Mouse (Mus musculus) heart, embryonic 10.5 days (tissue): Measurements from ENCODE around the gene Hes7. TPM values are rescaled to one million over a fixed set of nuclear protein-coding genes. Genes with fewer than 3 reads are reported as not detected.

Experiments used
- DNase-seq: peaks from one replicate; pipeline ENCODE4 v3.0.0-alpha.2; 2017; ENCODE audit warnings: low spot score
- H3K27ac ChIP-seq: fragments of 300-500 bp; sonication (generic); 2 replicates; pipeline ENCODE4 v1.5.1; 2016; ENCODE audit warnings: mild to moderate bottlenecking
- H3K27me3 ChIP-seq: fragments of 300-500 bp; sonication (generic); 2 replicates; pipeline ENCODE4 v1.6.1; 2016; ENCODE audit warnings: mild to moderate bottlenecking; ENCODE audit not compliant: poor library complexity, insufficient read depth, severe bottlenecking
- H3K36me3 ChIP-seq: fragments of 300-500 bp; sonication (generic); 2 replicates; pipeline ENCODE4 v1.6.1; 2016; ENCODE audit warnings: mild to moderate bottlenecking, moderate library complexity
- H3K4me1 ChIP-seq: fragments of 300-500 bp; sonication (generic); 2 replicates; pipeline ENCODE4 v1.6.1; 2016; ENCODE audit warnings: mild to moderate bottlenecking
- H3K4me3 ChIP-seq: fragments of 300-500 bp; sonication (generic); 2 replicates; pipeline ENCODE4 v1.5.1; 2016; ENCODE audit warnings: mild to moderate bottlenecking, moderate library complexity
- H3K9me3 ChIP-seq: fragments of 300-500 bp; sonication (generic); 2 replicates; pipeline ENCODE4 v1.6.1; 2016; ENCODE audit warnings: mild to moderate bottlenecking, moderate library complexity
- WGBS: fragments of 180-500 bp; shearing (Covaris S2); methylation state at CpG from one replicate; pipeline ENCODE4 v1.1.7; 2016; 5-methylcytosine and 5-hydroxymethylcytosine counted together
- polyA plus RNA-seq: library from polyadenylated mRNA; unstranded; fragments of >200 nt; fragmentation: Nextera tagmentation; extraction: Ambion mirVana; gene quantifications from 2 replicates; pipeline ENCODE4 v1.2.1, GENCODE M21; 2016

Gene Hes7
- polyA plus RNA-seq, 1 experiment from 2014 or later: 0.63 TPM

GRCm38 (mm10) chr11:69078805-69079438 lies 41.3 kb upstream of the Hes7 start:
- Histone ChIP-seq H3K36me3 (no peaks in the 10 kb centered on the region), H3K4me3 (no peak overlapping the region), H3K9me3 (no peaks in the 10 kb centered on the region), H3K27me3 (no peaks in the 10 kb centered on the region), H3K4me1 (peaks cover 11% of the 10 kb centered on the region), H3K27ac (no peak overlapping the region)
- 74% methylated on average over 5 of the region's 5 CpGs for WGBS
- DNase-seq: no peak

- H3K27me3 ChIP-seq: no peaks in the 10 kb centered on the region
- 79% methylated on average over 15 of the region's 15 CpGs for WGBS
- no peak overlapping the region for H3K4me3 ChIP-seq
- H3K4me1 ChIP-seq: 0 out of 2 replicates have a peak, but pooled peaks cover 4% of the 10 kb centered on the region
- no peak for DNase-seq
- no peaks in the 10 kb centered on the region for H3K9me3 ChIP-seq
- H3K36me3 ChIP-seq: no peaks in the 10 kb centered on the region
- no peak overlapping the region for H3K27ac ChIP-seq
These were observed 39.9 kb upstream of the Hes7 start for GRCm38 (mm10) chr11:69080102-69080854.

GRCm38 (mm10) chr11:69080855-69081222 lies 39.4 kb upstream of the Hes7 start:
- no peak overlapping the region for H3K4me3 ChIP-seq
- H3K27me3 ChIP-seq: no peaks in the 10 kb centered on the region
- no peaks in the 10 kb centered on the region for H3K9me3 ChIP-seq
- WGBS: 88% methylated on average over 8 of the region's 8 CpGs
- no peak overlapping the region for H3K27ac ChIP-seq
- H3K4me1 ChIP-seq: peaks cover 7% of the 10 kb centered on the region
- no peak for DNase-seq
- H3K36me3 ChIP-seq: no peaks in the 10 kb centered on the region

GRCm38 (mm10) chr11:69081613-69082012 lies 38.6 kb upstream of the Hes7 start:
- no peaks in the 10 kb centered on the region for H3K36me3 ChIP-seq
- H3K27me3 ChIP-seq: no peaks in the 10 kb centered on the region
- no peak for DNase-seq
- no peak overlapping the region for H3K27ac ChIP-seq
- H3K9me3 ChIP-seq: no peaks in the 10 kb centered on the region
- H3K4me1 ChIP-seq: peaks cover 15% of the 10 kb centered on the region
- 85% methylated on average over 7 of the region's 7 CpGs for WGBS
- H3K4me3 ChIP-seq: no peak overlapping the region

- H3K27ac ChIP-seq: peak overlapping the region; percentile 100; the same call in 1 of the 2 replicates
- DNase-seq: no peak
- peaks cover 15% of the 10 kb centered on the region for H3K36me3 ChIP-seq
- no peak overlapping the region for H3K4me3 ChIP-seq
- H3K4me1 ChIP-seq: peaks cover 49% of the 10 kb centered on the region
- H3K27me3 ChIP-seq: no peaks in the 10 kb centered on the region
- WGBS: 68% methylated on average over 6 of the region's 6 CpGs
- no peaks in the 10 kb centered on the region for H3K9me3 ChIP-seq
These were observed 34.6 kb upstream of the Hes7 start for GRCm38 (mm10) chr11:69085608-69086007.

GRCm38 (mm10) chr11:69086390-69086789 lies 33.8 kb upstream of the Hes7 start:
- Histone ChIP-seq H3K9me3 (no peaks in the 10 kb centered on the region), H3K27ac (peak overlapping the region; percentile 100), H3K4me1 (peaks cover 54% of the 10 kb centered on the region), H3K27me3 (no peaks in the 10 kb centered on the region), H3K36me3 (peaks cover 23% of the 10 kb centered on the region), H3K4me3 (peak overlapping the region; percentile 35; the same call in 1 of the 2 replicates)
- DNase-seq: no peak
- WGBS: 39% methylated on average over 6 of the region's 6 CpGs

- WGBS: 15% methylated on average over 4 of the region's 4 CpGs
These were observed 33.1 kb upstream of the Hes7 start for GRCm38 (mm10) chr11:69087082-69087481.

GRCm38 (mm10) chr11:69087597-69087996 lies 32.6 kb upstream of the Hes7 start:
- Histone ChIP-seq H3K27me3 (no peaks in the 10 kb centered on the region), H3K36me3 (peaks cover 34% of the 10 kb centered on the region), H3K4me3 (peak overlapping the region; percentile 98), H3K9me3 (no peaks in the 10 kb centered on the region), H3K4me1 (peaks cover 62% of the 10 kb centered on the region), H3K27ac (peak overlapping the region; percentile 100)
- no peak for DNase-seq
- WGBS: 53% methylated on average over 2 of the region's 2 CpGs

More at GRCm38 (mm10) chr11:69087082-69087481, 33.1 kb upstream of the Hes7 start:
- Histone ChIP-seq H3K4me1 (peaks cover 61% of the 10 kb centered on the region), H3K4me3 (peak overlapping the region; percentile 35), H3K9me3 (no peaks in the 10 kb centered on the region), H3K27ac (peak overlapping the region; percentile 100), H3K27me3 (no peaks in the 10 kb centered on the region), H3K36me3 (peaks cover 29% of the 10 kb centered on the region)
- DNase-seq: no peak

GRCm38 (mm10) chr11:69088103-69088855 lies 31.9 kb upstream of the Hes7 start, which contains the start of gene Vamp2:
Vamp2 (plus strand) TSS chr11:69088490.
- Histone ChIP-seq H3K9me3 (no peaks in the 10 kb centered on the region), H3K27ac (peak within 1 kb of the TSS; percentile 100), H3K4me3 (peak within 1 kb of the TSS; percentile 98), H3K27me3 (no peaks in the 10 kb centered on the region), H3K36me3 (peaks cover 38% of the 10 kb centered on the region), H3K4me1 (peaks cover 62% of the 10 kb centered on the region)
- peak; percentile 94 for DNase-seq
- 1% methylated on average over 63 of the region's 67 CpGs for WGBS

GRCm38 (mm10) chr11:69088856-69089615 lies 31.2 kb upstream of the Hes7 start:
- Histone ChIP-seq H3K4me1 (peaks cover 62% of the 10 kb centered on the region), H3K27ac (peak overlapping the region; percentile 100), H3K4me3 (peak overlapping the region; percentile 98), H3K27me3 (no peaks in the 10 kb centered on the region), H3K9me3 (no peaks in the 10 kb centered on the region), H3K36me3 (peaks cover 38% of the 10 kb centered on the region)
- WGBS: 9% methylated on average over 25 of the region's 25 CpGs
- no peak for DNase-seq

- DNase-seq: no peak
- H3K27me3 ChIP-seq: no peaks in the 10 kb centered on the region
- peak overlapping the region; percentile 98 for H3K4me3 ChIP-seq
- 89% methylated on average over 12 of the region's 12 CpGs for WGBS
- H3K36me3 ChIP-seq: peaks cover 38% of the 10 kb centered on the region
- H3K27ac ChIP-seq: peak overlapping the region; percentile 100
- peaks cover 62% of the 10 kb centered on the region for H3K4me1 ChIP-seq
- H3K9me3 ChIP-seq: no peaks in the 10 kb centered on the region
These were observed 30.5 kb upstream of the Hes7 start for GRCm38 (mm10) chr11:69089616-69090290.

GRCm38 (mm10) chr11:69090367-69090766 lies 29.8 kb upstream of the Hes7 start:
- no peaks in the 10 kb centered on the region for H3K27me3 ChIP-seq
- WGBS: 64% methylated on average over 6 of the region's 6 CpGs
- H3K9me3 ChIP-seq: no peaks in the 10 kb centered on the region
- DNase-seq: no peak
- peaks cover 38% of the 10 kb centered on the region for H3K36me3 ChIP-seq
- peak overlapping the region; percentile 36 for H3K4me3 ChIP-seq
- H3K4me1 ChIP-seq: peaks cover 62% of the 10 kb centered on the region
- H3K27ac ChIP-seq: peak overlapping the region; percentile 100; the same call in 1 of the 2 replicates
